Mouse (Mus musculus): ENCODE measurements around the gene Clgn. TPM values are rescaled to one million over a fixed set of nuclear protein-coding genes. Genes with fewer than 3 reads are reported as not detected.

Gene Clgn
- not detected for total RNA-seq (2021)
- long read RNA-seq, experiment 1: 0 reads
- long read RNA-seq, experiment 2: 0 reads

- peak; percentile 36 for DNase-seq
- peak within 1 kb of the TSS; percentile 53 for H3K4me3 ChIP-seq
- no peak within 1 kb of the TSS for H3K27ac ChIP-seq
- intact Hi-C loops (cut with DNase I): no loop called here
- no peak for TF ChIP-seq CTCF (IDR thresholded peaks at IDR 0.05)
These were observed at the start of gene Clgn for GRCm38 (mm10) chr8:83389316-83390005. Clgn (plus strand) TSS chr8:83389867.

- no peak overlapping the region for H3K4me3 ChIP-seq
- H3K27ac ChIP-seq: no peak overlapping the region
- no peak for DNase-seq
- intact Hi-C loops (cut with DNase I): loop anchor here (2.0 to 5.0 kb wide), 2 partner anchors 79 to 240 kb away; no protein-coding TSS in a partner anchor
- TF ChIP-seq CTCF (IDR thresholded peaks at IDR 0.05): no peak
These were observed 47.6 kb upstream of the Clgn start for GRCm38 (mm10) chr8:83342076-83342475.

- DNase-seq: no peak
- H3K27ac ChIP-seq: no peak overlapping the region
- TF ChIP-seq CTCF (IDR thresholded peaks at IDR 0.05): peak; percentile 68
- no peak overlapping the region for H3K4me3 ChIP-seq
- intact Hi-C loops (cut with DNase I): loop anchor here (2.0 to 5.0 kb wide), 2 partner anchors 80 to 240 kb away; no protein-coding TSS in a partner anchor
These were observed 47.0 kb upstream of the Clgn start for GRCm38 (mm10) chr8:83342693-83343092.

- intact Hi-C loops (cut with DNase I): no loop called here
- no peak for DNase-seq
- H3K27ac ChIP-seq: no peak within 1 kb of the TSS
- no peak for TF ChIP-seq CTCF (IDR thresholded peaks at IDR 0.05)
- no peak within 1 kb of the TSS for H3K4me3 ChIP-seq
These were observed 41.4 kb upstream of the Clgn start, which contains the start of gene Mgat4d for GRCm38 (mm10) chr8:83348263-83348662. Mgat4d (plus strand) TSS chr8:83348471.

GRCm38 (mm10) chr8:83351315-83351714 lies 38.4 kb upstream of the Clgn start:
- Histone ChIP-seq H3K4me3 (no peak overlapping the region), H3K27ac (no peak overlapping the region)
- intact Hi-C loops (cut with DNase I): no loop called here
- no peak for DNase-seq
- no peak for TF ChIP-seq CTCF (IDR thresholded peaks at IDR 0.05)

GRCm38 (mm10) chr8:83363156-83363769 lies 26.4 kb upstream of the Clgn start:
- intact Hi-C loops (cut with DNase I): no loop called here
- H3K4me3 ChIP-seq: no peak overlapping the region
- DNase-seq: peak; percentile 33
- no peak for TF ChIP-seq CTCF (IDR thresholded peaks at IDR 0.05)
- H3K27ac ChIP-seq: peak overlapping the region; percentile 68

GRCm38 (mm10) chr8:83377231-83377630 lies 12.4 kb upstream of the Clgn start:
- no peak overlapping the region for H3K4me3 ChIP-seq
- no peak overlapping the region for H3K27ac ChIP-seq
- no peak for TF ChIP-seq CTCF (IDR thresholded peaks at IDR 0.05)
- intact Hi-C loops (cut with DNase I): no loop called here
- DNase-seq: no peak

GRCm38 (mm10) chr8:83380141-83380540 lies 9.5 kb upstream of the Clgn start:
- Histone ChIP-seq H3K4me3 (no peak overlapping the region), H3K27ac (no peak overlapping the region)
- DNase-seq: no peak
- intact Hi-C loops (cut with DNase I): no loop called here
- TF ChIP-seq CTCF (IDR thresholded peaks at IDR 0.05): no peak

- DNase-seq: no peak
- no peak for TF ChIP-seq CTCF (IDR thresholded peaks at IDR 0.05)
- intact Hi-C loops (cut with DNase I): no loop called here
These were observed 8.7 kb upstream of the Clgn start for GRCm38 (mm10) chr8:83381016-83381415.

GRCm38 (mm10) chr8:83382850-83383249 lies 6.8 kb upstream of the Clgn start:
- DNase-seq: no peak
- no peak overlapping the region for H3K27ac ChIP-seq
- no peak for TF ChIP-seq CTCF (IDR thresholded peaks at IDR 0.05)
- no peak overlapping the region for H3K4me3 ChIP-seq
- intact Hi-C loops (cut with DNase I): no loop called here

More at GRCm38 (mm10) chr8:83381016-83381415, 8.7 kb upstream of the Clgn start:
- H3K27ac ChIP-seq: no peak overlapping the region
- H3K4me3 ChIP-seq: no peak overlapping the region

GRCm38 (mm10) chr8:83390006-83390701 lies 487 bp downstream of the Clgn start:
- intact Hi-C loops (cut with DNase I): no loop called here
- TF ChIP-seq CTCF (IDR thresholded peaks at IDR 0.05): no peak
- Histone ChIP-seq H3K4me3 (peak overlapping the region; percentile 53), H3K27ac (no peak overlapping the region)
- no peak for DNase-seq

- no peak for TF ChIP-seq CTCF (IDR thresholded peaks at IDR 0.05)
- H3K4me3 ChIP-seq: no peak overlapping the region
- intact Hi-C loops (cut with DNase I): no loop called here
- DNase-seq: no peak
- H3K27ac ChIP-seq: no peak overlapping the region
These were observed 2.9 kb downstream of the Clgn start for GRCm38 (mm10) chr8:83392521-83392920.

GRCm38 (mm10) chr8:83394325-83394724 lies 4.7 kb downstream of the Clgn start:
- Histone ChIP-seq H3K4me3 (no peak overlapping the region), H3K27ac (no peak overlapping the region)
- no peak for TF ChIP-seq CTCF (IDR thresholded peaks at IDR 0.05)
- no peak for DNase-seq
- intact Hi-C loops (cut with DNase I): no loop called here
